Mouse (Mus musculus) CH12.LX (cell line): ENCODE measurements around the gene Tet2. TPM values are rescaled to one million over a fixed set of nuclear protein-coding genes. Genes with fewer than 3 reads are reported as not detected.

Experiments used
- DNase-seq: peaks from one replicate; pipeline ENCODE4 v3.0.0-alpha.2; 2013; ENCODE audit errors: extremely low read depth
- H3K27ac ChIP-seq: 2 replicates; pipeline ENCODE4 v1.5.1; 2012; ENCODE audit warnings: low read depth, mild to moderate bottlenecking, control low read depth, moderate library complexity; ENCODE audit not compliant: insufficient read depth
- H3K27me3 ChIP-seq: replicated peaks from 2 replicates; pipeline ENCODE3; 2012; ENCODE audit warnings: inconsistent platforms
- H3K36me3 ChIP-seq, 2 experiments: replicated peaks in 1 of 2; 2 replicates each; pipeline versions ENCODE3 to v1.6.1; 2012; ENCODE audit warnings: inconsistent platforms in 1 of 2, low read length in 1 of 2, mild to moderate bottlenecking in 1 of 2, mixed read lengths in 1 of 2, moderate library complexity in 1 of 2; ENCODE audit not compliant: control insufficient read depth in 1 of 2, insufficient read depth in 1 of 2
- H3K4me1 ChIP-seq, 2 experiments: 2 replicates each; pipeline ENCODE4 v1.6.1; 2012; ENCODE audit warnings: inconsistent platforms in 1 of 2, moderate library complexity in 1 of 2; ENCODE audit not compliant: insufficient read depth in 2 of 2, control insufficient read depth in 1 of 2
- H3K4me2 ChIP-seq: 2 replicates; pipeline ENCODE4 v1.6.1; 2012; ENCODE audit warnings: low read depth, mild to moderate bottlenecking, control low read depth; ENCODE audit not compliant: poor library complexity, insufficient read depth, severe bottlenecking
- H3K4me3 ChIP-seq, 3 experiments: fragments of 150-350 bp in 1 of 3; sonication (generic) in 1 of 3; replicated peaks in 1 of 3; 2 replicates each; pipeline versions ENCODE3 to v1.5.1; 2011 to 2012; ENCODE audit warnings: low read depth in 2 of 3, low read length in 2 of 3, mild to moderate bottlenecking in 2 of 3, moderate library complexity in 2 of 3, control low read depth in 1 of 3, improper control_type of control experiment in 1 of 3, inconsistent platforms in 1 of 3, mixed read lengths in 1 of 3; ENCODE audit not compliant: poor library complexity in 1 of 3
- H3K79me2 ChIP-seq: replicated peaks from 2 replicates; pipeline ENCODE4 v1.6.1; 2012; ENCODE audit warnings: mild to moderate bottlenecking, moderate library complexity; ENCODE audit not compliant: control insufficient read depth, poor library complexity, insufficient read depth, severe bottlenecking; ENCODE audit errors: extremely low read depth
- H3K9ac ChIP-seq: 2 replicates; pipeline ENCODE4 v1.6.1; 2012; ENCODE audit warnings: low read depth, mild to moderate bottlenecking, control low read depth, moderate library complexity; ENCODE audit not compliant: insufficient read depth
- H3K9me3 ChIP-seq: replicated peaks from 2 replicates; pipeline ENCODE3; 2012; ENCODE audit warnings: low read length, inconsistent platforms, mixed read lengths
- ELF1 ChIP-seq: IDR thresholded peaks from 2 replicates; pipeline ENCODE4 v1.6.1; 2014; ENCODE audit warnings: low read depth, mild to moderate bottlenecking, inconsistent platforms, low read length, improper control_type of control experiment
- ETS1 ChIP-seq: conservative IDR thresholded peaks from 2 replicates; pipeline ENCODE4 v1.6.1; 2012; ENCODE audit warnings: low read depth, mild to moderate bottlenecking, inconsistent platforms, low read length, improper control_type of control experiment, moderate library complexity
- IRF4 ChIP-seq: IDR thresholded peaks from 2 replicates; pipeline ENCODE4 v1.6.1; 2014; ENCODE audit warnings: low read depth, mild to moderate bottlenecking, inconsistent platforms, low read length, improper control_type of control experiment
- JUND ChIP-seq: conservative IDR thresholded peaks from 2 replicates; pipeline ENCODE4 v1.6.1; 2011; ENCODE audit warnings: low read depth, low read length, improper control_type of control experiment
- KAT2A ChIP-seq: IDR thresholded peaks from 2 replicates; pipeline ENCODE4 v1.6.1; 2012; ENCODE audit warnings: low read length, improper control_type of control experiment, inconsistent platforms; ENCODE audit not compliant: insufficient replicate concordance
- MEF2A ChIP-seq: IDR thresholded peaks from 2 replicates; pipeline ENCODE4 v1.6.1; 2014; ENCODE audit warnings: low read depth, mild to moderate bottlenecking, inconsistent platforms, low read length, improper control_type of control experiment, borderline replicate concordance
- MYC ChIP-seq: IDR thresholded peaks from 2 replicates; pipeline ENCODE4 v1.6.1; 2011; ENCODE audit warnings: low read depth, mild to moderate bottlenecking, improper control_type of control experiment, low read length
- NELFE ChIP-seq: IDR thresholded peaks from 2 replicates; pipeline ENCODE4 v1.6.1; 2011; ENCODE audit warnings: low read depth, low read length, improper control_type of control experiment
- PAX5 ChIP-seq: IDR thresholded peaks from 2 replicates; pipeline ENCODE4 v1.6.1; 2012; ENCODE audit warnings: low read length, inconsistent platforms, mixed read lengths
- POLR2A ChIP-seq: IDR thresholded peaks from 2 replicates; pipeline ENCODE4 v1.6.1; 2011; ENCODE audit warnings: low read depth, mild to moderate bottlenecking, improper control_type of control experiment, low read length
- RAD21 ChIP-seq: IDR thresholded peaks from 2 replicates; pipeline ENCODE4 v1.6.1; 2011; ENCODE audit warnings: low read depth, mild to moderate bottlenecking, low read length, improper control_type of control experiment, moderate library complexity
- RCOR1 ChIP-seq: conservative IDR thresholded peaks from 2 replicates; pipeline ENCODE4 v1.6.1; 2012; ENCODE audit warnings: low read depth, mild to moderate bottlenecking, inconsistent platforms, low read length, improper control_type of control experiment
- SIN3A ChIP-seq: IDR thresholded peaks from 2 replicates; pipeline ENCODE4 v1.6.1; 2012; ENCODE audit warnings: low read length, improper control_type of control experiment, inconsistent platforms
- TCF12 ChIP-seq: IDR thresholded peaks from 2 replicates; pipeline ENCODE4 v1.6.1; 2014; ENCODE audit warnings: low read depth, mild to moderate bottlenecking, inconsistent platforms, low read length, improper control_type of control experiment
- UBTF ChIP-seq: IDR thresholded peaks from 2 replicates; pipeline ENCODE4 v1.6.1; 2012; ENCODE audit warnings: low read depth, mild to moderate bottlenecking, inconsistent platforms, low read length, improper control_type of control experiment, moderate library complexity
- USF2 ChIP-seq: conservative IDR thresholded peaks from 2 replicates; pipeline ENCODE4 v1.6.1; 2011; ENCODE audit warnings: low read depth, low read length, improper control_type of control experiment
- ZC3H11A ChIP-seq: IDR thresholded peaks from 2 replicates; pipeline ENCODE4 v1.6.1; 2012; ENCODE audit warnings: low read depth, mild to moderate bottlenecking, inconsistent platforms, low read length, improper control_type of control experiment
- ZKSCAN1 ChIP-seq: IDR thresholded peaks from 2 replicates; pipeline ENCODE4 v1.6.1; 2012; ENCODE audit warnings: low read depth, inconsistent platforms, low read length, improper control_type of control experiment, borderline replicate concordance
- ZMIZ1 ChIP-seq: IDR thresholded peaks from 2 replicates; pipeline ENCODE4 v1.6.1; 2012; ENCODE audit warnings: low read depth, mild to moderate bottlenecking, inconsistent platforms, low read length, improper control_type of control experiment
- ZNF384 ChIP-seq: IDR thresholded peaks from 2 replicates; pipeline ENCODE4 v1.6.1; 2012; ENCODE audit warnings: low read depth, low read length, improper control_type of control experiment, inconsistent platforms
- dilution Hi-C: fragments of 300-500 bp; cut with MboI; formaldehyde crosslinking; loops from 2 replicates; pipeline ENCODE4 v1.14.3; 2020; ENCODE audit warnings: low sequenced_read_pairs; ENCODE audit not compliant: extremely low pct_unique_long_range_greater_than_20kb, extremely low pct_ligation_motif_present
- in situ Hi-C: fragments of 300-500 bp; cut with MboI; formaldehyde crosslinking; loops from 3 replicates; pipeline ENCODE4 v1.14.3; 2019; ENCODE audit warnings: low sequenced_read_pairs, low pct_ligation_motif_present, low pct_unique_long_range_greater_than_20kb, mixed read lengths
- polyA plus RNA-seq: library from polyadenylated mRNA; unstranded; fragments of >175 nt; gene quantifications from 2 replicates; pipeline ENCODE4 v1.2.1, GENCODE M21; 2012; ENCODE audit warnings: low read depth; ENCODE audit not compliant: insufficient read length
- total RNA-seq, 2 experiments: library from RNA; depleted of rRNA; stranded (reverse); fragments of 300-350 nt in 1 of 2; fragments of >200 nt in 1 of 2; gene quantifications; 2 replicates each; pipeline ENCODE4 v1.2.3; 2012 to 2014

The Tet2 gene
- total and polyA plus RNA-seq, 3 experiments, result 38.5 to 78.5 (median 51.3) TPM

DNA sequence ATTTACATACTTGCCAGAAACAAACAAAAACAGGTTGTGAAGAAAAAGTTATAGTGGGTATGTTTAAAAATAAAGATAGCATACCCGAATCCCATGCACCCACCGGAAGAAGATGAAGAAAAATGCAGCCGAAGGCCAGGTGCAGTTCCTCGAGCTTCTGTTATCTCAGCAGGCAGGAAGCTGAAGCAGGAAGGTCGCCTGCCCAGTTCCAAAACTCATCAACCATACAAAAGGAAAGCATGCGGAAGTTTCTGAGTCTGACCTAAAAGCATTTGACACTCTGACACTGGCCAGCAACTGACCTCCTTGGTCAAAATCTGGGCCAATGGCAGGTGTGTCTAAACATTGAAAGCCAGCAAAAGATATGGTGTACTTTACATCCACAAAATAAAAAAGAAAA is 26.8 kb downstream of the Tet2 start:
- Histone ChIP-seq H3K9me3 (no peaks in the 10 kb centered on the region), H3K4me2 (no peak overlapping the region), H3K36me3 (peaks cover 46 to 88% of the 10 kb centered on the region in 2 experiments), H3K4me3 (no peak overlapping the region), H3K9ac (no peak overlapping the region), H3K4me1 (peaks cover 4 to 42% of the 10 kb centered on the region in 2 experiments), H3K27ac (no peak overlapping the region), H3K79me2 (peaks cover 93% of the 10 kb centered on the region), H3K27me3 (no peaks in the 10 kb centered on the region)
- no peak for DNase-seq
- in situ Hi-C loops (no loop called here), dilution Hi-C loops (no loop called here)
- no peak for TF ChIP-seq TCF12
- no peak for TF ChIP-seq SIN3A
- TF ChIP-seq ZNF384, result no peak
- TF ChIP-seq MYC, result no peak
- no peak for TF ChIP-seq ZKSCAN1
- no peak for TF ChIP-seq ZC3H11A
- no peak for TF ChIP-seq IRF4
- no peak for TF ChIP-seq PAX5
- TF ChIP-seq USF2, result no peak
- TF ChIP-seq NELFE, result no peak
- TF ChIP-seq KAT2A, result no peak
- no peak for TF ChIP-seq ZMIZ1
- TF ChIP-seq UBTF, result no peak
- no peak for TF ChIP-seq ETS1
- TF ChIP-seq RAD21, result no peak
- no peak for TF ChIP-seq MEF2A
- TF ChIP-seq, all 38 proteins: peak for 0

GRCm38 (mm10) chr3:133517406-133517805 is 27.5 kb downstream of the Tet2 start:
- dilution Hi-C loops, result no loop called here
- H3K27ac ChIP-seq, result no peak overlapping the region
- H3K79me2 ChIP-seq, result peaks cover 93% of the 10 kb centered on the region
- H3K4me3 ChIP-seq, result no peak overlapping the region
- no peak overlapping the region for H3K4me2 ChIP-seq
- peaks cover 53 to 89% of the 10 kb centered on the region in 2 experiments for H3K36me3 ChIP-seq
- no peak for TF ChIP-seq UBTF
- no peak for TF ChIP-seq RCOR1
- no peak for TF ChIP-seq KAT2A
- TF ChIP-seq POLR2A, result no peak
- TF ChIP-seq JUND, result no peak
- TF ChIP-seq ETS1, result no peak
- TF ChIP-seq ELF1, result no peak
- TF ChIP-seq, all 38 proteins: peak for 0
- Histone ChIP-seq H3K9ac (no peak overlapping the region), H3K9me3 (no peaks in the 10 kb centered on the region), H3K4me1 (peaks cover 8 to 40% of the 10 kb centered on the region in 2 experiments), H3K27me3 (no peaks in the 10 kb centered on the region)
- DNase-seq, result no peak
- in situ Hi-C loops, result no loop called here
